Mouse (Mus musculus): ENCODE results near the gene Nol4l.
"Not testable (repeated sequence)": the region's sequence is repeated elsewhere in the genome, so short reads cannot be mapped to it uniquely, and the experiment has no call there.

Nol4l gene

DNA sequence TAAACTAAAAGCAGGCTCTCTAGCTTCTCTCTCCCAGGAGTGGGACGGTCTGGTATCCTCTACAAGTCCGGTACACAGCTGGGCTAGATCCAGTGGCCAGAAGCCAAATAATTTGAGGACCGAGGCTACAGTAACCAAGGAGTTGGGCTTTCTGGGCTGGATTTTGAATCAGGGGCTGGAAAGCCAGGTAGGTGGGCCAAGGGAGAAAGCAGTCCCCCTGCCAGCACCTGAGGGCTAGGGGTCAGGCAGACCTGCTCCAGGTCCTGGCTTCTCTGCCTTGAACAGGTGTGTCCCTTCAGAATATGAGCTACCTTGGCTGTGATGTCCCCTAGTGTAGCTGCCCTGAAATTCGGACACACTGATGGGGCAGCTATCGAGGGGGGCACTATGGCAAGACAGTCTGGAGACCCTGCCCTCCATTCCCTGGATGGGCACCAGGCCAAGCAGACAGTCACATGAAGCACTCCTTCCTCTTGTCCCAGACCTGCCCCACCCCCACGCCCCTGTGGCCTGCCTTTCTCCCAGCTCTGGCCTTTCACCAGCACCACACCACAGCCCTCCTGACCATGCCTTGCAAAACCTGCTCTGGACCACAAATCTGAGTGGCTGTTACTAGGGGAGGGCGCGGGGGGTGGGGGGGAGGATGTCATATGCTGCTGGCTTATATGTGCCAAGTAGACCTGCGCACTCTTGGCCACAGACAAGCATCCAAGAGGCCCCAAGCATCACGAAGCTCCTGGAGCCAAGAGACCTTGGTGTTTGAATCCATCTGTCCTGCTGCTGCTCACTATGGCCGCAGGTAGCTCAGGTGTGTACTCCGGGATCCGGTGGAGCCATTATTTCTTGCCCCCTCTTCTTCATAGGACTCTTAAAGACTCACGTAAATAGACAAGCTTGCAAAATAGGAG, 17.1 kb downstream of the Nol4l start:
- no peak for DNase-seq (ENCODE audit: low read depth)

DNA sequence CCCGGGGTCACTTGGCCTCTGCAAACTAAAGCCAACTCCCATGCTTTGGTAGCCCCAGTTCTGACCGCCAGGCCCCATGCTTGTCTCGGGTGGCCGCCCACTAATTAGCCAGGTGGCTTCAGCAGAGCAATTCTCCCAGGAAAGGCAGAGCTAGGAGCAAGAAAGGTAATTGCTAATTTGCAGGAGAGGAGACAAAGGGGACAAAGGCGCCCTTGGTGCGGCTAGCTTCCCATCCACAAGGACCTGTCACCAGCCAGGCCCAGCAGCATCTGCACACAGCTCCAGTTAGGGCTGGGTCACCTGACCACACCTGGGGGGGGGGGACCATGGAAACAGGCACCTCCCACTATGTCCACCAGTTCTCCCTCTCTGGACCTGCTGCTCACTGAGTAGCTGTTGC, 18.2 kb downstream of the Nol4l start:
- DNase-seq (ENCODE audit: low read depth) = no peak

DNA sequence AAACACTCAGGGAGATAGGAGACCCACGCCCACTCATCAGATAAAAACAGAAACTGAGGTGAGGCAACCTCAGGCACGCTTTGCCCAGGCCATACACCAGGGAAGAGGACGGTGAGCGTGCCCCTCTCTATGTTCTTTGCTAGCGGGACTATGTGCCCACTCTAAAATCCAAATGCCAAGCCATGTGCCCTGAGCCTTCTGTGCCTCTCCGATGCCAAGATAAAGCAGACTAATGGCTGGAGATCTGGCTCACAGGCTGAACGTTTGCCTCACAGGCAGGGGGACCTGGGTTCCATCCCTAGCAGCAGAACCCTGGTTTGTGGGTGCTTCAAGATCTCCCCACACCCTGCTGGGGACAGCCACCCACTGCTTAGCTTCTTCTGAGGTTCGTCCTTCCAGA, 19.6 kb downstream of the Nol4l start:
- no peak for DNase-seq (ENCODE audit: low read depth)

DNA sequence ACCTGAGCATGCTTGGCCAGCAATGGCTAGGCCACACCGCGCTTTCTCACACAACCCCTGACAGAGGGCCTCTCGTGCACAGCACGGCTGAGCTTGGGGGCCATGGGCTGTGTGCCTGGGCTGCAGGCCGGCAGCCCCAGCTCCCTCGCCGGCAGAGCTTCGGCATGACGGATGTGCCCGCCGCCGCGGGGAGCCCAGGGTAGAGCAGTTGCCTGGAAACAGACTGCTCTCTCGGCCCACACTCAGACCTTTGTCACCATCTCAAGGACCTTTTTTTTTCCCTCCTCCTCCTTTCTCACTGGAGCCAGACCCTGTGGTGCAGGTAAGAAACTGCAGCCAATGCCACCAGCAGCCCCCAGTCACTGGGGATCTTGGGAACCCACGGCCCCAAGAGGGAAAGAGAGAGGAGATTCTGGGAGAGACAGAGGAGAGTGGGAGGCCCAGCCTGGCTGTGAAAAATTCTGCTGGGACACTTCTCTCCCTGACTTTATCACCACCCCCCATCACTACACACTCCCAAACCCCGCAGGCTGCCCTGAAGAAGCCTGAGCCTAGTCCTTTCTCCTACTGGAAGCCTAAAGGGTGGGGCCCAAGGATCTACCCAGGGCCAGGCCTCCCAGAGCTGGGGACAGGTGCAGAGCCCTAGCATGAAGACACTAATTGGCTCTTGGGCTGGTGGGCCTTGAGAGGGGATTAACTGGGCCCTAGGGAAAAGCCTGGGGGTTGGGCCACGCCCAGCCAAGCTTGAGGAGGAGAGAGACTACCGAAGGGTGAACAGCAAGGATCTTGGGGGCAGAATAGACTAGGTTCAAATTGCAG, 20.4 kb downstream of the Nol4l start:
- no peak for DNase-seq (ENCODE audit: low read depth)

DNA sequence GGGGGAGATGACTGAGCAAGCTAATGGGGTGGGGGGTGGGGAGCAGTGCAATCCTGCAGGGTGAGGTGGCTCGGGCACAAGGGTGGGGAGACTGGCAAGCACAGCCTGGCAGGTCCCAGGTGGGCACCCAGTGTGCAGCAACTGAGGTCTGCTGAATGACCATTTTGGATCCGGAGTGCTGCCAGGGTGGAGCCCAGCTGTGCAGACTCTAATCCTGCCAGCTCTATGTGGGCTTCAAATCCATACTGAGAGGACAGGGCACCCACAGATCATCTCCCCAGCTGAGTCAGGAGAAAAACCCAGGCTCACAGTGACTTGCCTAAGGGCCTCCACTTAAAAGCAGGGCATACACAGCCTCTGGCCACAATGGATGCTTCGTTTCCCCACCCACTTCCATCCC, 21.4 kb downstream of the Nol4l start:
- no peak for DNase-seq (ENCODE audit: low read depth)

DNA sequence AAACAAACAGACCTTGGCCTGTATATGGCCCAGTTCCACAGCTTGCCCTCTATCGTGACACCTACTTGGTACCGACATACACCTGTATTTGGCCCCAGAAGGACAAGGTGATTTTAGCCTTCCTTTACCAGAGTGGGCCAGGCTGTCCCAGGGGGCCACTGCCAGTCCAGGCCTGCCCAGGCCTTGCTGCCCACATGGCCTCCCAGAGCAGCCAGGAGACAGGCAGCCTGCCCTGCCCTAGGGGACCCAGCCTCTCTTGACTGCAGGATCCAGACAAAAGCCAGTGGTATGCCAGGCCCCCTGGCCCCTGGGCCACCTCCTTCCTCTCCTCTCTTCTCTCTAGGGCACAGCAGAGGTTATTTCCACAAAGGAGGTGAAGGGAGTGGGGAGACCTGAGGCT, 21.8 kb downstream of the Nol4l start:
- no peak for DNase-seq (ENCODE audit: low read depth)

DNA sequence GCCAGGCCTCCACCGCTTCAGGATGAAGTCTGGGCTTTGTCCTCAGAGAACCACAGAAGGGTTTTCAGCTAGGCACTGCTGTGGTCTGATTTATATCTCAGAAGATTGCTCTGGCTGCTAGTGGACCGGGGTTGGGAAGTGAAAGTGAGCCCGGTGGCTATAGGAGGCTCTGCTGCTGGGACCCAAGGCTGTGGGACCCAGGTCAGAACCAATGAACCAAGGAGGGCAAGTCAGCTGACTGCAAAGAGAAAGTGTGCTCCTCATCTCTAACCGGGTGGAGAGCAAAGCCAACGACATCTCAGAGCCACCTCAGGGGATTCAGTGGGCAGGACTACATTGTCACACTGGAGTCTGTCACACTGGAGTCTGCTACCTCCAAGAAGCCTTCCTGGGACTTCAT, 23.4 kb downstream of the Nol4l start:
- DNase-seq (ENCODE audit: low read depth) = no peak

DNA sequence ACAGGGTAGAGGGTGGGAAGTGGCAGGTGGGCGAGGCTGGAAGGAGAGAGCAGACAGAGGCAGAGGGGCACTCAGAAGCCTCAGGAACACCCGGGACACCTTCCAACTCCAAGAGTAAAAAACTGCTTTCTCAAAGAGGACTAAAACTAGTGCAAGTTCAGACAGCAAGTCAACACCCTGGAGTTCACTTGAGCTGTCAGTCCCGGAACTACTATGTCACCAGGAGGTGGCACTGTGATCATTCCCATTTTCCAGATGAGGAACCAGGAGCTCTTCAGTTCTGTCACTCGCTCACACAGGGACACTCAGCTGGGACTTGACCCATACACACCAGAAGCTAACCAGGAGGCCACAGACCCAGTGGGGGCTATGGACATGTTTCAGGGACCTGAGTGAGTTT, 30.6 kb downstream of the Nol4l start:
- no peak for DNase-seq (ENCODE audit: low read depth)

DNA sequence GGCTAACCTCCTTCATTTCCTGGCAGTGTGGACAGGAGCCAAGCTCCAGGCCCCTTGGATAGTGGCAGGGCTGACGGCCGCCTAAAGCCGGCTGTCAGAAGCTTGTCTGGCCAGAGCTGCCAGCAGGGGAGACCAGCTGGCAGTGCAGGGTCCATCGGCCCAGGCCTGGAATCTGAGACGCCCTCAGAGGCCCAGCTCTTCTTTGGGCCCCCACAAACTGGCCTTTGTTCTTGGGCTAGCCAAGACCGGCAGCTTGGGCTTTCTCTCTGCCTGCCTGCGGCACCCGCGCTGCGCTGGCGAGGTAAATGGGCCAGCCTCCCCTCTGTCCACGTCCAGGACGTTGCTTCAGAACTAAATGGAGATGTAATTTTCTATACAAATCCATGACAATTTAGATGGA, 32.9 kb downstream of the Nol4l start:
- no peak for DNase-seq (ENCODE audit: low read depth)

DNA sequence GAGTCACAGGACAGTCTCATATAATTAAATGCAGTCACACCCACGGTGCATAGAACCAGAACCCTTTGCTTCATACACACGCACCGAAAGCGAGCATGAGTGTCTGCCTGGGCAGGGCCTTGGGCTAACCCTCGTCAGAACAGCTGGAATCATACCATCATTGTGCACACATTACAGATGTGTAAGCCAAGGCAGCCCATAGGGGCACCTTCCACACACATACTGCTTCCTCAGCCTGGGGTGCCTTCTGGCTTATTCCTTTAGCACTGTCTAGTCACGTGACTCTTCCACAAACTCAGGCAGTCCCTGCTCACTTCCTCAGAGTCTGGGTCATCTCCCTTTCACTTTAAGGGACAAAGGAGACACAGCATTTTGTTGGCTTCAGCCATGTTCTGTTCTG, 33.5 kb downstream of the Nol4l start:
- DNase-seq (ENCODE audit: low read depth) = no peak

DNA sequence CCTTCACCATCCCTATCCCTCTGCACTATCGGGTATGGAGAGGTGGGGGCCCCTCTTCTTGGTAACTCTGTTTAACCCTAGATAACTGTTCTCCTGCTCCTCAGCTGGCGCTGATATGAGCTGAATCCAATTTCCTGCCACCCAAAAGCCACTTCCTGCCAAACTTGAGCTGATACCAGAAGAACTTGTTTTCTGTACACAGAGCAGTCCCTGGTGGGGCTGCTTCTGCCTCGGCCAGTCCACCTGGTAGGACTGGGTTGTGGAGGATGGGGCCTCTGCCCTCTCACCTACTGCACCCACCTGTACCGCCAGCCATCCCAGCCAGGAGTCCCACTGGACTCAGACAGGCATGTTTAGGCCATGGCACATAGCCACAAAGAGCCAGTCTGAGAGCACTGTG, 34.0 kb downstream of the Nol4l start:
- no peak for DNase-seq (ENCODE audit: low read depth)

DNA sequence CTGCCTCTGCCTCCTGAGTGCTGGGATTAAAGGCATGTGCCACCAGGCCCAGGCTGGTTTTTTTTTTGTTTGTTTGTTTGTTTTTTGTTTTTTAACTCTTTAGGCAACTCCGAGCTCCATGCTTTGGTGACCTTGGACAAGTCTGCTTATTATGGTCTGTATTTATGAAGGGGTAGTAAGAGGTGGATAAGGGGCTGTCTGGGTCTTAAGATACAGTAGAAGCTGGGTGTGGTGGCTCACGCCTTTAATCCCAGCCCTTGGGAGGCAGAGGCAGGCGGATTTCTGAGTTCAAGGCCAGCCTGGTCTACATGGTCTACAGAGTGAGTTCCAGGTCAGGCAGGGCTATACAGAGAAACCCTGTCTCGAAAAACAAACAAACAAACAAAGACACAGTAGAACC, 34.4 kb downstream of the Nol4l start:
- not testable (repeated sequence) for DNase-seq (ENCODE audit: low read depth)

DNA sequence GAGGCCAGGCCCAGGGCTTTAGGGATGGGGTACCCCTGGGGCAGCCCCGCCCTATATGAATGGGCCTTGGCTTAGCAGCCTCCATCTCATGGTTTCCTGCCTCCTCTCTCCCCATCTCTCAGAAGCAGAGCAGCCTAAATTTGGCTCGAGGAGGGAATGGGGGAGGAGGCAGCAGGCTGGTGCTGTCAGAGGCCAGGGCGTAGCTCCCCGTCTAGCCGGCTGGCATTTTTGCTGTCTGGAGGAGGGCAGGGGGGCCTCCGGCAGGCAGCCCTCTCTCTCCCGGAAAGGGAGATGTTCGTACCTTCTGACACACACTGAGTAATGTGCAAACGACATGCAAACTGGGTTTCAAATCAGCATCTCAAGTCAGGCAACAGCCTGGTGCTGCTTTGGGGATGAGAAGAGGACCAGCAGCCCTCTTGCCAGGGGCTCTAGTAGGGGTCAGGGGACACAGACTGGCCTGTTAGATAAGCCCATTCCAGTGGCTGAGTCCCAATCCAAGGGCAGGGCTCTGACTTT, 35.4 kb downstream of the Nol4l start:
- no peak for DNase-seq (ENCODE audit: low read depth)

DNA sequence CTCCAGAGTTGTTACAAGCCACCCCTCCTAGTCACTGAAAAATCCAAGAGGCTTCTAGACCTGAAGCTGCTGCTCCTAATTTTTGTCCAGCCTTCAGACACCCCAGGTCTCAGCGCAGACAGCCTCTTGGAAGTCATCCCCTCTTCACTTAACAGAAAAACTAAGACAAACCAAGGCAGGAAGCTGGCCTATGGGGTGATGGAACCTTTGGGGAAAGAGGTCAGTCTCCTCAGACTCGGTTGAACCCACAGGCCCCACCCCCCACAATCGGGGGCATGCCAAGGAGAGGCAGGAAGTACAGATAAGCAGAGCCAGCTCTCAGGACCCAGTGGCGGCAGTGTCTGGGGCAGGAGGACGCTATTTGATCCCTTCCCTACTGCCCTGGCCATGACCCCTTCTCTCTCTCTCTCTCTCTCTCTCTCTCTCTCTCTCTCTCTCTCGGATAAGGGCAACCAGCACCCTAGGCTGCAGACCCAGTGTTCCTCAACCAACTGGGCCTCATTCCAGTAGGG, 35.9 kb downstream of the Nol4l start:
- DNase-seq (ENCODE audit: low read depth) = no peak

DNA sequence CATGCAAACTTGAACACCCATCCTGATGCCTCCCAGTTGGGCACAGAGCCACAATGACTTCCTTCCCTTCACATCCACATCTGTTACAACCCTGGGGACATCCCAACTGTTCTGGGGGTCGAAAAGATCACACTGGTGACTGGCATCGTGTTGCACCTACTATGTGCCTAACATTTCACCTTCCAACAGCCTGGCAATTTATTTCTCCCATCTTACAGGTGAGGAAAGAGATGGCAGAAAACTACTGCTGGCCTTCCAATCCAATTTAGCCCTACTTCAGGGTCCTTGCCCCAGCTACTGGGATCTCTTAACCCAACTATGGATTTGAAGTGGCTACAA, 36.4 kb downstream of the Nol4l start:
- no peak for DNase-seq (ENCODE audit: low read depth)

DNA sequence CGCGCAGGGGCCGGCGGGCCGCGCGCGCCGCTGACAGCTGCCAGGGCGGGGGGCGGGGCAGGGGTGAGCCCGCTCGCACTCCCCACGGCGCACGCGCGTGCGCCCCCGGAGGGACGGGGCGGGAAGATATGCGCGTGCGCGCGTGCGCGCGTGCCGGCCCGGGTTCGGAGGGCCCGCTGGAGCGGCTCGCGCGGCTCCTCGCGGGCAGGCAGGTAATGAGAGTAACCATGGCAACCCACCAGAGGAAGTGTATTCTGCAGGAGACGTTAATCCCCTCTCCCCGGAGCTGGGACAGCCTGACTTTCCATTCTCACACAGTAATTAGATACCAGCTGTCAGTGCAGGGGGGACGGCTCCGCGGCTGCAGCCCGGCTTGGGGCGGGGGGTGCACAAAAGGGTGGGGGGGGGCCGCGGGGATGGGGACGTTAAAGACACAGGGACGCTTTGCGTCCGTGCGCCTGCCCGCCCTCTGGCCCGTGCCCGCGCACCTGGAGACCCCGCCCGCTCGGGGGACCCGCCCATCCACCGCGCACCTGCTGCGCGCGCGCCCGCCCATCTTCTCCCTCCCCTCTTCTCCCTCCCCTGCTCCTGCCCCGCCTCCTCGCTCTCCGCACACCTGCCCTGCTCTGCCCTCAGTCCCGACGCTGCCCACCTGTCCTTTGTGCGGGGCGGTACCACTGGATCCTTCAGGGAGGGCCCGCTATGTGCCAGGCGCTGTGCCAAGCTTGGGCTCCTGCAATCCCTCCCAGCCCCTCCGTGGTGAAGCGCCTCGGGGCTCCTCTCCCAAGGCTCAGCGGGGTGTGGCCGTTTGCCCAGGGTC, 37.0 kb downstream of the Nol4l start, which contains the start of gene 4930404H24Rik:
Gene 4930404H24Rik, plus strand, starts transcription at position 218 of the 820 bp plus-strand sequence.
- DNase-seq (ENCODE audit: low read depth) = peak; percentile 50

DNA sequence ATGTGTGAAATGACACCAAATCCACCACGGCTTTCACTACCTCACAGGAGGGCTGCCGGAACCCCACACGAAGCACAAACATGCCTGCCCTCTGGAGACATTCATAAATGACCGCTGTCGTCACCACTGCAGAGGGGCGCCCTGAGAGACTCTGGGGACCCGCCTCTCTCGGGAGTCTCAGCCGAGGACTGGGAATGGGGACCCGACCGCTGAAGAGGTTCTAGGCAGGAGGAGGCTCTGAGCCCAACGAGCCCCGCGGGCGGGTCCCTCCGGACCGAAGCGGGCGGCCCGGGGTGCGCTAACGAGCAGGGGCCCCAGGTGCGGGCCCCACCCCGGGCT, 37.6 kb downstream of the Nol4l start:
- DNase-seq (ENCODE audit: low read depth) = no peak

DNA sequence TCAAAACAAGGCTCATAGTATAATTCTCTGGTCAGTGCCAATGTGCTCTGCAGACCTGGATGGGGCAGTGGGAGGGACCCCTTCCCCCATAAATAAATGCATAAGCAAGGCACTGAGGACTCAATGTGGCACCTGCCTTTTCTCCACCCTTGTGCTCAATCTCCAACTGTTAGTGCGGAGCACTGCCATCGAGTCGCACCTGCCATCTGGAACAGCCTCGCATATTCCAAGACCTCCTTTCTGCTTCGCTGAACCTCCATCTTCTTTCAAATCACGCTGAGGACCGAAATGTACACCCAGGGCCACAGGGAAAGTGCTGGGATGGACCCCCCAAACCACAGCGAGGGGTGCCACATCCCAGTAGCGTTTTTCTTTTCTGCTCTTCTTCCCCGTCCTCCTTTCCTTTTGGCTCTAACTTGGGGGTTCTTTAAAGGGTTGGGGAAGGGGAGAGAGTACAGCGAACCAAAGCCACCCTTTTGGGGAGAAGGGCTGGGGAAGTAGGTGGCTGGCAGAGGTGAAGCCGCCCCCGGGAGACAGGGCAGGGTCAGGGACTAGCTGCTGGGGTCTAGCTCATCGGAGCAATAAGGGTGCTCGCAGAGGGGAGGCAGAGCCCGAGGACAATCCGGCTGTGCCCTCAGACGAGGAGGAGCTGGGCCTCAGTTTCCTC, 38.1 kb downstream of the Nol4l start:
- DNase-seq (ENCODE audit: low read depth) = no peak

DNA sequence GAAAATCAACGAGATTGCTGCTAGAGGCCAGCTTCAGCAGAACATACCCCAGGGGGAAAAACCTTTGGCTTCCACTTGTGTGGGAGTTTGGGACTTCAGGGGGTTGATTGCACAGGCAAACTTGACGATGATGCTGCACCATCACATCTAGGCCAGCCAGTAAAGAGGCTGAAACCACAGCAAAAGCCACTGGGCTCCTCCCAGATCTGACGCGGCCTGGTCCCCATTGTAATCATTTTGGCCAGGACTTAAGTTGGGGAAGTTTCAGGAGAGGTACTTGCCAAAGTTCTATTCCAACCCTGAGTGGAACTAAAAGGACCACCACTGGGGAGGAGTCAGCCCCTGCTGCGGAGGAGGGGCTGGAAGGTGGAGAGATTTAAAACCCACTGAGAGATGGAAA, 38.8 kb downstream of the Nol4l start:
- no peak for DNase-seq (ENCODE audit: low read depth)

DNA sequence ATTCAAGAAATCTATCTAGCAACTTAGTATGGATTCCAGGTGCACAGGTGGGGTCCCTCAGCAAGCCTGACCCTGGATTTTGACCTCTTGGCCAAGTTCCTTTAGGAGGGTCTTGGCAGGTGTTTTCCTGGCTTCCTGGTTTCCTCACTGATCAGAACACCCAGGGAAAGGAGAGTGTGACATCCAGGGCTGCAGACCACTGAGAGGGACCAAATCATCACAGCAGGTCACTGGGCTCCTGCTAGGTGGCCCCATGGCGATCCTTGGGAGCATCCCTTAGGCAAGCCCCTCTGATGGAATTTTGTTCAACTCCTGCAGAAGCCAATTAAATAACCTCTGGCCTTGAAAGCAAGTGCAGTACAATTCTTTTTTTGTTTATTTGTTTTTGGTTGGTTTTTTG, 39.7 kb downstream of the Nol4l start:
- DNase-seq (ENCODE audit: low read depth) = no peak

DNA sequence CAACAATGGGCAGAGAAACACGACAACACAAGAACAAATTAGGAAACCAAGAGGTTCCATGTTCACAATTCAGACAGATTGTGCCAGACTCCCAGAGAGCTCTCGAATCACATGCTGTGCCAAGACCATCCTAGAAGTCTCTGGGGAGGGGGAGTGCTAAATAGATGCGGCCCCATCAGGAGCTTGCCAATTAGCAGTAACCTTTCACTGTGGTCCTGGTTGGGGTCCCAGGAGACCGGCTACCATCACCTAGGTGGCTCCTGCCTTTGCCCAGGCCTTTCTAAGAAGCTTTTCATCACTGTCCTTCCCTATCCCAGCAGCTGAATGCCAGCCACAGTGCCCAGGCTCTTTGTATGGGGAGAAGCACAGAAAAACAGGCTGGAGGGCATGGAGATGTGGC, 45.7 kb downstream of the Nol4l start:
- no peak for DNase-seq (ENCODE audit: low read depth)

Data from c-Kit-positive CD71-negative TER-119-negative erythroid progenitor cells, embryonic 14.5 days (primary cell).